16 mouse cellular contexts compared by ENCODE assay signal in the genomic region with DNA sequence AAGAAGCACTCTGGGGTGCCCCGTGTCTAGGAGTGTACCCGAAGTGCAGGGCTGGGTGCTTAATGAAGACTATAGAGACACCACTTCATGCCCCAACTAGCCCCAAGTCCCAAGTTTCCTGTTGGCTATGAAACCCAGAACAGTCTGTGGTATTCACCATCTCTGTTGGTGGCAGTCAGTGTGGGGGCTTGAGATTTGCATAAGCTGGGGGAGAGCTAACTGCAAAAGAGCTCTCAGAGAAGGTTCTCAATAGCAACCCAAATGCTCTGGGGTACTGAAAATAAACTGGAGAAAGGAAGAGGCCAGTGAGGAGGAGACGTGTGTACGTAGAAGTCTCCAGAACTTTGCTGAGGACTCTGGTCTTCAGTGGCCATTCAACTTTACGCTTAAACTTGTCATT. TPM values are rescaled to one million over a fixed set of nuclear protein-coding genes. Genes with fewer than 3 reads are reported as not detected.
DNase-seq lines count a peak whose midpoint lies in the region; ATAC-seq lines count a peak whose summit lies in the region.
"Had no signal": no experiment of that assay in that cellular context is flagged by ENCODE, and none has a peak within 500 bp of the region (broad histone marks: within the 10 kb centered on the region; RNA-seq: fewer than 3 reads in every experiment).

No protein-coding gene starts in this region.

- no peak for DNase-seq in frontal cortex, postnatal 14 days (ENCODE audit: low spot score in 2 of 2)
- DNase-seq in right cerebral cortex, adult 18-20 months = peak; percentile 29
- no peak for DNase-seq in right cerebral cortex, adult 2 months (ENCODE audit: low spot score in 2 of 2)
- DNase-seq in brain, adult 2 months (ENCODE audit: low read depth, low spot score) = peak; percentile 47
- no peak for DNase-seq in heart, adult 18-20 months
- DNase-seq: B cell, adult 2 months; cerebellum, adult 11 months; cerebellum, adult 11-12 months; cerebellum, adult 18-20 months; cerebellum, adult 2 months had no signal

- ATAC-seq in frontal cortex, adult (ENCODE audit: low TSS enrichment) = peak; percentile 59; the same call in 1 of the 2 replicates
- ATAC-seq: activated CD4-positive, CD25-positive, alpha-beta regulatory T cell, adult 4 months; CD4-positive, CD25-positive, alpha-beta regulatory T cell, adult 4 months; Patski had no signal

RNA-seq across cellular contexts. Expression of a gene that starts 9.8 kb away (rescaled TPM):
- total RNA-seq in heart, adult 18-20 months (2021) = under 1 TPM; 0.17 to 0.21 TPM
- total RNA-seq: CH12.LX, MEL had no signal

RNA-seq across cellular contexts. Expression of a gene that starts 55.0 kb away (rescaled TPM):
- total RNA-seq in heart, adult 18-20 months (2021) = 10 to 100 TPM; 35.7 to 38.8 TPM

Comparison
In these comparisons a context has a peak if more than half of its experiments do, and no peak if none do; other contexts are left out.
1. DNase-seq: peak in right cerebral cortex, adult 18-20 months (single experiment) and brain, adult 2 months (single experiment); none in frontal cortex, postnatal 14 days (0 of 2), right cerebral cortex, adult 2 months (0 of 2) and heart, adult 18-20 months (0 of 2).